Mouse (Mus musculus) MEL (cell line): Measurements from ENCODE around the gene Tex35. TPM values are rescaled to one million over a fixed set of nuclear protein-coding genes. Genes with fewer than 3 reads are reported as not detected.

ENCODE experiments used
- DNase-seq: peaks from one replicate; pipeline ENCODE4 v3.0.0; 2011; ENCODE audit warnings: low read depth, low spot score
- H3K27ac ChIP-seq: 2 replicates; pipeline ENCODE4 v1.5.1; 2012; ENCODE audit warnings: low read depth, mild to moderate bottlenecking, control low read depth, low read length, moderate library complexity; ENCODE audit not compliant: control insufficient read depth
- H3K27me3 ChIP-seq, 2 experiments: fragments of 150-350 bp in 1 of 2; sonication (generic) in 1 of 2; 2 replicates each; pipeline ENCODE4 v1.6.1; 2012; ENCODE audit warnings: low read length in 2 of 2, mild to moderate bottlenecking in 2 of 2, improper control_type of control experiment in 1 of 2, moderate library complexity in 1 of 2; ENCODE audit not compliant: insufficient read depth in 2 of 2, control insufficient read depth in 1 of 2
- H3K36me3 ChIP-seq, 2 experiments: 2 replicates each; pipeline ENCODE4 v1.6.1; 2012 to 2014; ENCODE audit warnings: low read length in 2 of 2, improper control_type of control experiment in 1 of 2, inconsistent platforms in 1 of 2, mild to moderate bottlenecking in 1 of 2; ENCODE audit not compliant: insufficient read depth in 2 of 2, control insufficient read depth in 1 of 2
- H3K4me1 ChIP-seq, 2 experiments: fragments of 150-350 bp in 1 of 2; sonication (generic) in 1 of 2; 2 replicates each; pipeline ENCODE4 v1.6.1; 2012; ENCODE audit warnings: low read length in 2 of 2, improper control_type of control experiment in 1 of 2, mild to moderate bottlenecking in 1 of 2; ENCODE audit not compliant: insufficient read depth in 2 of 2, control insufficient read depth in 1 of 2
- H3K4me3 ChIP-seq, 2 experiments: fragments of 150-350 bp in 1 of 2; sonication (generic) in 1 of 2; 2 replicates each; pipeline ENCODE4 v1.5.1; 2012; ENCODE audit warnings: low read depth in 2 of 2, low read length in 2 of 2, mild to moderate bottlenecking in 2 of 2, moderate library complexity in 2 of 2, control low read depth in 1 of 2, improper control_type of control experiment in 1 of 2; ENCODE audit not compliant: control insufficient read depth in 1 of 2, insufficient read depth in 1 of 2
- H3K79me2 ChIP-seq: 2 replicates; pipeline ENCODE4 v1.6.1; 2012; ENCODE audit warnings: mild to moderate bottlenecking, low read length, moderate library complexity; ENCODE audit not compliant: control insufficient read depth, poor library complexity, insufficient read depth
- H3K9ac ChIP-seq: 2 replicates; pipeline ENCODE4 v1.6.1; 2012; ENCODE audit warnings: low read depth, mild to moderate bottlenecking, control low read depth, low read length, moderate library complexity; ENCODE audit not compliant: control insufficient read depth, poor library complexity, severe bottlenecking
- H3K9me3 ChIP-seq: fragments of 150-350 bp; sonication (generic); replicated peaks from 2 replicates; pipeline ENCODE4 v1.6.1; 2012; ENCODE audit warnings: mild to moderate bottlenecking, low read length, improper control_type of control experiment, moderate library complexity; ENCODE audit not compliant: insufficient read depth
- BHLHE40 ChIP-seq: IDR thresholded peaks from 2 replicates; pipeline ENCODE4 v1.6.1; 2012; ENCODE audit warnings: low read depth, mild to moderate bottlenecking, inconsistent platforms, low read length, improper control_type of control experiment, borderline replicate concordance
- CHD2 ChIP-seq: IDR thresholded peaks from 2 replicates; pipeline ENCODE4 v1.6.1; 2011; ENCODE audit warnings: low read length, improper control_type of control experiment
- ELF1 ChIP-seq: IDR thresholded peaks from 2 replicates; pipeline ENCODE4 v1.6.1; 2014; ENCODE audit warnings: low read depth, mild to moderate bottlenecking, inconsistent platforms, low read length, improper control_type of control experiment, moderate library complexity
- EP300 ChIP-seq, 2 experiments: IDR thresholded peaks; 2 replicates each; pipeline ENCODE4 v1.6.1; 2011; ENCODE audit warnings: improper control_type of control experiment in 2 of 2, low read length in 2 of 2, low read depth in 1 of 2, mild to moderate bottlenecking in 1 of 2
- GABPA ChIP-seq: IDR thresholded peaks from 2 replicates; pipeline ENCODE4 v1.6.1; 2012; ENCODE audit warnings: low read depth, mild to moderate bottlenecking, inconsistent platforms, low read length, improper control_type of control experiment, moderate library complexity
- GATA1 ChIP-seq: IDR thresholded peaks from 2 replicates; pipeline ENCODE4 v1.6.1; 2011; ENCODE audit warnings: low read depth, low read length, improper control_type of control experiment
- HCFC1 ChIP-seq: IDR thresholded peaks from 2 replicates; pipeline ENCODE4 v1.6.1; 2012; ENCODE audit warnings: low read depth, mild to moderate bottlenecking, inconsistent platforms, low read length, improper control_type of control experiment, moderate library complexity
- JUND ChIP-seq: IDR thresholded peaks from 2 replicates; pipeline ENCODE4 v1.6.1; 2011; ENCODE audit warnings: low read depth, mild to moderate bottlenecking, improper control_type of control experiment, low read length
- KAT2A ChIP-seq: conservative IDR thresholded peaks from 2 replicates; pipeline ENCODE4 v1.6.1; 2012; ENCODE audit warnings: low read depth, low read length, improper control_type of control experiment, inconsistent platforms
- MAX ChIP-seq: IDR thresholded peaks from 2 replicates; pipeline ENCODE4 v1.6.1; 2011; ENCODE audit warnings: low read length, improper control_type of control experiment
- MAZ ChIP-seq: IDR thresholded peaks from 2 replicates; pipeline ENCODE4 v1.6.1; 2012; ENCODE audit warnings: low read depth, mild to moderate bottlenecking, inconsistent platforms, low read length, improper control_type of control experiment
- NELFE ChIP-seq: IDR thresholded peaks from 2 replicates; pipeline ENCODE4 v1.6.1; 2011; ENCODE audit warnings: low read depth, low read length, improper control_type of control experiment
- POLR2A ChIP-seq, 2 experiments: IDR thresholded peaks; 2 replicates each; pipeline ENCODE4 v1.6.1; 2011 to 2012; ENCODE audit warnings: low read length in 2 of 2, mild to moderate bottlenecking in 2 of 2, control low read depth in 1 of 2, improper control_type of control experiment in 1 of 2, low read depth in 1 of 2, moderate library complexity in 1 of 2; ENCODE audit not compliant: control insufficient read depth in 1 of 2, insufficient read depth in 1 of 2, poor library complexity in 1 of 2
- POLR2AphosphoS5 ChIP-seq: IDR thresholded peaks from 2 replicates; pipeline ENCODE4 v1.6.1; 2012; ENCODE audit warnings: low read depth, borderline replicate concordance, mild to moderate bottlenecking, inconsistent platforms, low read length, moderate library complexity, mixed read lengths
- RAD21 ChIP-seq: IDR thresholded peaks from 2 replicates; pipeline ENCODE4 v1.6.1; 2011; ENCODE audit warnings: mild to moderate bottlenecking, low read depth, low read length, improper control_type of control experiment
- SIN3A ChIP-seq: IDR thresholded peaks from 2 replicates; pipeline ENCODE4 v1.6.1; 2012; ENCODE audit warnings: low read length, improper control_type of control experiment, inconsistent platforms
- TAL1 ChIP-seq: IDR thresholded peaks from 2 replicates; pipeline ENCODE4 v1.6.1; 2012; ENCODE audit warnings: mild to moderate bottlenecking, inconsistent platforms, low read length, moderate library complexity, mixed read lengths
- TBP ChIP-seq: IDR thresholded peaks from 2 replicates; pipeline ENCODE4 v1.8.0; 2011; ENCODE audit warnings: low read depth, low read length, improper control_type of control experiment
- USF2 ChIP-seq, 2 experiments: IDR thresholded peaks; 2 replicates each; pipeline ENCODE4 v1.6.1; 2011 to 2012; ENCODE audit warnings: improper control_type of control experiment in 2 of 2, low read length in 2 of 2, borderline replicate concordance in 1 of 2, inconsistent platforms in 1 of 2, low read depth in 1 of 2, mild to moderate bottlenecking in 1 of 2; ENCODE audit not compliant: insufficient read depth in 1 of 2
- ZC3H11A ChIP-seq: IDR thresholded peaks from 2 replicates; pipeline ENCODE4 v1.6.1; 2012; ENCODE audit warnings: low read depth, mild to moderate bottlenecking, inconsistent platforms, low read length, improper control_type of control experiment
- ZMIZ1 ChIP-seq: IDR thresholded peaks from 2 replicates; pipeline ENCODE4 v1.6.1; 2012; ENCODE audit warnings: low read depth, mild to moderate bottlenecking, inconsistent platforms, low read length, improper control_type of control experiment, moderate library complexity
- ZNF384 ChIP-seq: IDR thresholded peaks from 2 replicates; pipeline ENCODE4 v1.6.1; 2012; ENCODE audit warnings: low read depth, mild to moderate bottlenecking, inconsistent platforms, low read length, improper control_type of control experiment
- polyA plus RNA-seq, 2 experiments: library from polyadenylated mRNA; stranded (reverse) in 1 of 2; unstranded in 1 of 2; fragments of >175 nt in 1 of 2; fragments of >200 nt in 1 of 2; gene quantifications; 2 replicates each; pipeline versions ENCODE4 v1.2.1 to v1.2.4; 2012; ENCODE audit warnings: low replicate concordance in 2 of 2, low read depth in 1 of 2; ENCODE audit not compliant: insufficient read length in 2 of 2, insufficient read depth in 1 of 2, missing spikeins in 1 of 2
- total RNA-seq: library from RNA; depleted of rRNA; stranded (reverse); fragments of 300-350 nt; gene quantifications from 2 replicates; pipeline ENCODE4 v1.2.3, GENCODE M21; 2012

Gene Tex35
- total and polyA plus RNA-seq, 3 experiments = not detected

- Histone ChIP-seq H3K79me2 (no peaks in the 10 kb centered on the region), H3K36me3 (no peaks in the 10 kb centered on the region), H3K4me1 (no peaks in the 10 kb centered on the region), H3K9me3 (no peaks in the 10 kb centered on the region), H3K9ac (no peak overlapping the region), H3K27me3 (no peaks in the 10 kb centered on the region), H3K4me3 (no peak overlapping the region), H3K27ac (no peak overlapping the region)
- no peak for DNase-seq
- TF ChIP-seq GATA1 (no peak), HCFC1 (no peak), EP300 (IDR thresholded peaks at IDR 0.05; ENCODE audit: low read depth in 1 of 2, low read length in 2 of 2) (no peak), JUND (no peak), POLR2A (IDR thresholded peaks at IDR 0.05; ENCODE audit: control insufficient read depth in 1 of 2, insufficient read depth in 1 of 2, low read depth in 1 of 2, low read length in 2 of 2, poor library complexity in 1 of 2) (no peak), KAT2A (no peak), ELF1 (no peak), TBP (no peak), ZNF384 (no peak), ZC3H11A (no peak), NELFE (no peak), SIN3A (no peak), TAL1 (no peak), ZMIZ1 (no peak), POLR2AphosphoS5 (no peak), RAD21 (no peak), BHLHE40 (no peak), MAX (no peak)
Measured at GRCm38 (mm10) chr1:157069181-157069828, 39.2 kb downstream of the Tex35 start.

GRCm38 (mm10) chr1:157068316-157068715 is 40.2 kb downstream of the Tex35 start:
- no peak overlapping the region for H3K27ac ChIP-seq
- no peaks in the 10 kb centered on the region for H3K9me3 ChIP-seq
- H3K79me2 ChIP-seq = no peaks in the 10 kb centered on the region
- DNase-seq = no peak
- no peaks in the 10 kb centered on the region for H3K36me3 ChIP-seq
- no peaks in the 10 kb centered on the region for H3K27me3 ChIP-seq
- H3K9ac ChIP-seq = no peak overlapping the region
- TF ChIP-seq USF2 (IDR thresholded peaks at IDR 0.05; ENCODE audit: borderline replicate concordance in 1 of 2, insufficient read depth in 1 of 2, low read depth in 1 of 2, low read length in 2 of 2) (no peak), ZC3H11A (no peak), MAX (no peak), CHD2 (no peak), GABPA (no peak), MAZ (no peak)
- no peaks in the 10 kb centered on the region for H3K4me1 ChIP-seq
- no peak overlapping the region for H3K4me3 ChIP-seq
